Mouse (Mus musculus) brain, adult 2 months (tissue): ENCODE measurements around the gene Vmn1r82.

Source experiments
- DNase-seq: peaks from one replicate; pipeline ENCODE4 v3.0.0; 2011; ENCODE audit warnings: low read depth, low spot score

Gene Vmn1r82

DNA sequence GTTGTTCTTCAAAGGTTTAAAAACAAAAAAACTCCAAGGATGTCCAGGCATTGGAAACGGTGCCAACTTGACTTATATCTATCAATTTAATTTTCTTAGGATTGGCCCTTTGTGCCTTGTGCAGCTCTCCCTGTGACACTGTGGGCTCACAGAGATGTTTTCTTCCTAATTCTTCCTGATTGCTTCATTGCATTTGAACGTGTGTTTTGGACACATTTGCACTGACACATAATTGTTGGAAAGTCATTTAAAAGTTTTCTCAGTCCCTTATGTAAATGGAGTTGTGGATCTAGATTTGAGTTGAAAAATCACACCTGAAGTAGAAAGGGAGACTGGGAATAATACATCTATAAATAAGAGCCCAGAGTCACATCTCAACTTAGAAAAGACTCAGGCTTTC, at the start of gene Vmn1r82:
Vmn1r82 (plus strand) TSS at position 301 of the 400 bp plus-strand sequence.
- no peak for DNase-seq

DNA sequence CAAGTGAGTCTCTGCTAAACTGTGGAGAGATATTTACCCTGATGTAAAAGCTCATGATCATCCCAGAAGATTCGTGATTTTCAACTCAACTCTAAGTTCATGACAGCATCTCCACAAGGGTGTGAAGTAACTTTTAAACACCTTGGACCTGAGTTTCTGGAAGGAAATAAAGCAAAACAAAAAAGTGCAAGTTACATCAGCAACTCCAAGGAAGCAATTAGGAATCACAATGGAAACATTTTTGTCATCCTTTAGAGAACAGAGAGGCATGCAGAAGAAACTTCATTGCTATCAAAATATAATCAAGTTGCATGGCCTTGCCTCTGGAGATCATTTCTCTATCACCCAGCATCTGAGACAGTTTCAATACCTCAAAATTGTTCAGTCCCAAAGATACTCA, 32.1 kb upstream of the Vmn1r82 start, which contains the start of gene Vmn1r81:
Vmn1r81 (minus strand) TSS at position 101 of the 400 bp plus-strand sequence.
- DNase-seq: no peak

GRCm38 (mm10) chr7:12329381-12329780, 29.2 kb downstream of the Vmn1r82 start, which contains the start of gene Vmn1r83:
Gene Vmn1r83 (minus strand): TSS chr7:12329481.
- DNase-seq: no peak
